Mouse (Mus musculus) hindbrain, embryonic 12.5 days (tissue): ENCODE data around the gene Rpl34. TPM values are rescaled to one million over a fixed set of nuclear protein-coding genes. Genes with fewer than 3 reads are reported as not detected.
A peak's percentile ranks its signal among the peaks of the same experiment; 100 is the strongest.

ENCODE experiments used
- ATAC-seq: fragments of 200-750 bp; cut with Nextera tagmentation; 2 replicates; pipeline ENCODE4 v1.8.0; 2017; ENCODE audit warnings: moderate TSS enrichment; ENCODE audit not compliant: low FRiP score
- H3K27ac ChIP-seq: fragments of 300-500 bp; sonication (generic); 2 replicates; pipeline ENCODE4 v1.5.1; 2016; ENCODE audit warnings: mild to moderate bottlenecking
- H3K27me3 ChIP-seq: fragments of 300-500 bp; sonication (generic); 2 replicates; pipeline ENCODE4 v1.6.1; 2016; ENCODE audit warnings: mild to moderate bottlenecking
- H3K36me3 ChIP-seq: fragments of 300-500 bp; sonication (generic); 2 replicates; pipeline ENCODE4 v1.6.1; 2016; ENCODE audit warnings: mild to moderate bottlenecking
- H3K4me1 ChIP-seq: fragments of 300-500 bp; sonication (generic); 2 replicates; pipeline ENCODE4 v1.6.1; 2016
- H3K4me2 ChIP-seq: fragments of 300-500 bp; sonication (generic); replicated peaks from 2 replicates; pipeline ENCODE4 v1.6.1; 2016; ENCODE audit warnings: mild to moderate bottlenecking
- H3K4me3 ChIP-seq: fragments of 300-500 bp; sonication (generic); 2 replicates; pipeline ENCODE4 v1.5.1; 2016; ENCODE audit warnings: mild to moderate bottlenecking
- H3K9ac ChIP-seq: fragments of 300-500 bp; sonication (generic); 2 replicates; pipeline ENCODE4 v1.6.1; 2016; ENCODE audit warnings: mild to moderate bottlenecking, moderate library complexity
- H3K9me3 ChIP-seq: fragments of 300-500 bp; sonication (generic); replicated peaks from 2 replicates; pipeline ENCODE4 v1.6.1; 2016; ENCODE audit warnings: mild to moderate bottlenecking
- WGBS: fragments of 180-500 bp; shearing (Covaris S2); methylation state at CpG from one replicate; pipeline ENCODE4 v1.1.7; 2016; 5-methylcytosine and 5-hydroxymethylcytosine counted together
- polyA plus RNA-seq: library from polyadenylated mRNA; unstranded; fragments of >200 nt; fragmentation: Nextera tagmentation; extraction: Ambion mirVana; gene quantifications from 2 replicates; pipeline ENCODE4 v1.2.1, GENCODE M21; 2016

The Rpl34 gene
- polyA plus RNA-seq, result 479 and 601 TPM in 2 replicates

GRCm38 (mm10) chr3:130730189-130730653 is at the start of gene Rpl34:
TSS of gene Rpl34 (minus strand) at chr3:130730398.
- H3K27me3 ChIP-seq, result no peaks in the 10 kb centered on the region
- WGBS, result under 1% methylated on average over 45 of the region's 45 CpGs
- peak within 1 kb of the TSS; percentile 97 for H3K4me3 ChIP-seq
- peaks cover 37% of the 10 kb centered on the region for H3K36me3 ChIP-seq
- H3K9ac ChIP-seq, result peak within 1 kb of the TSS; percentile 92
- peak within 1 kb of the TSS; percentile 81 for H3K4me2 ChIP-seq
- ATAC-seq, result peak; percentile 99
- peaks cover 19% of the 10 kb centered on the region for H3K4me1 ChIP-seq
- H3K9me3 ChIP-seq, result no peaks in the 10 kb centered on the region
- H3K27ac ChIP-seq, result peak within 1 kb of the TSS; percentile 93

DNA sequence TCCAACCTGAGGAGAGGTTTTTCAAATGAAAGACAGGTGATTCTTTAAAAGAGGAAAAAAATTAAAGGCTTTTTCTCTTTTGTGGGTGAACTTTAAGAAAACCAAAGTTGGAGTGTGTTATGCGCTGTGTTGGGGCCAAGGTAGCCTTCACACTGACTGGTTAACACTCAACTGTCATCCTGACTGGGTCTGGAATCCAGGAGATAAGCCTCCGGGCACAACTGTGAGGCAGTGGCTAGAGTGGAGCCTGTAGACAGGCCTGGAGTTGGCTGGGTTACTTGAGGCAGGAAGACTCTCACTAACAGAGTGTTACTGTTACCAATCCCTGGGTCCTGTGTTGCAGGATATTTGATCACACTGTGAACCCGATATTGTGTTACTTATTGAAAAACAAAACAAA is 38.0 kb upstream of the Rpl34 start:
- H3K4me3 ChIP-seq, result no peak overlapping the region
- no peak for ATAC-seq
- H3K9me3 ChIP-seq, result no peaks in the 10 kb centered on the region
- H3K27ac ChIP-seq, result no peak overlapping the region
- no peaks in the 10 kb centered on the region for H3K36me3 ChIP-seq
- H3K4me1 ChIP-seq, result no peaks in the 10 kb centered on the region
- H3K4me2 ChIP-seq, result no peak overlapping the region
- no peaks in the 10 kb centered on the region for H3K27me3 ChIP-seq
- no peak overlapping the region for H3K9ac ChIP-seq
- 89% methylated on average over 3 of the region's 3 CpGs for WGBS

DNA sequence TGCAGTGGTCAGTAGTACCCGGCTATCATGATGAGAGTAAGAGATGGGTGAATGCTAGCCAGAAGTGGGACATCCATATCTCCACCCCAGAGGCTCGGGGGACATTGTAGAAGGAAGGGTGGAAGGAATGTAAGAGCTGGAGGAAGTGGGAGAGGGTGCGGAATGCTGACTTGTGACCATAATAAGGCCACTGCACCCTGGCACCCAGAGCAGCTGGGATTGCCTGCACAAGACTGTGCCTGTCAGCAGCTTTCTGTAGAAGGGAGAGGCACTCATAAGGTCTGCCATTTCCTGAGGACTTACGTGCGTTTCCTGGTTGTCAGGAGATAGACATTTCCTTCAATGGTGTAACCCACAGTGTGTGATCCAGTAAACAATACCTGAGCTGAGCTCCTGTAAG is 33.9 kb upstream of the Rpl34 start:
- H3K27ac ChIP-seq, result no peak overlapping the region
- H3K9ac ChIP-seq, result no peak overlapping the region
- ATAC-seq, result no peak
- no peaks in the 10 kb centered on the region for H3K9me3 ChIP-seq
- WGBS, result 86% methylated on average over 5 of the region's 5 CpGs
- H3K4me2 ChIP-seq, result no peak overlapping the region
- no peak overlapping the region for H3K4me3 ChIP-seq
- H3K4me1 ChIP-seq, result no peaks in the 10 kb centered on the region
- no peaks in the 10 kb centered on the region for H3K27me3 ChIP-seq
- H3K36me3 ChIP-seq, result no peaks in the 10 kb centered on the region

DNA sequence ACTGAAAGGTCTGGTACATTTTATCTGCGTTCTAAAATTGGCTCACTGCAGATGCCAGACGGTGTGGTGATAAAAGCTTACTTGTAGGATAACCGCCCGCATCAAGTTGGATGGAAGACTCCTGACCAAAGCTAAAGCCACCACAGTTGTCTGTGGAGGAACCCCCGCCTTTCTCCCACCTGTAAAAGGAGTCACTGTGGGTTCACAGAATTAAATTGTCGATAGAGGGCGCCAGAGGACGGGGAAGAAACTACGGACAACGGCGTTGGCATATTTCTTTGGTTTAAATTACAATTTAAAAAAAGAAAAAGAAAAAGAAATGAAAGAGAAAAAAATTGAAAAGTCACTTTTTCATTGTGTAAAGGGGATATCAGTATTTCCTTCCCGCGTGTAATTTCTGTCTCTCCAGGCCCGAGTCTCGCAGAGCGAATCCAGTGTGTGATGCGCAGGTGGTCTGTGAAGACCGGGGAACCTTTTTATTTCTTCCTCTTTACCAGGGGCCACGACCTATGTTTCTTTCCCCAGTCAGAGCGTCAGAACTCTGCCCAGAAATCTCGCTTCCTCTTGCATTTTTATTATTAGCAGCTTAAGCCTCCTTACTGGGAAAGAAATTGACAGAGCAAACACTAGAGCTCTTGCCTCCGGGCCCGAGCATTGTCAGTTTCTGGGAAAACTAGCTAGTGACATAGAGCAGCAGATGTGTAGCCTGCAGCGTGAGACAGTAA is 30.7 kb upstream of the Rpl34 start:
- Histone ChIP-seq H3K9me3 (no peaks in the 10 kb centered on the region), H3K27ac (no peak overlapping the region), H3K4me2 (no peak overlapping the region), H3K27me3 (no peaks in the 10 kb centered on the region), H3K9ac (no peak overlapping the region), H3K4me1 (peaks cover 18% of the 10 kb centered on the region), H3K4me3 (no peak overlapping the region), H3K36me3 (no peaks in the 10 kb centered on the region)
- no peak for ATAC-seq
- 62% methylated on average over 24 of the region's 24 CpGs for WGBS

GRCm38 (mm10) chr3:130758157-130758841 is 28.1 kb upstream of the Rpl34 start:
- Histone ChIP-seq H3K36me3 (no peaks in the 10 kb centered on the region), H3K9me3 (no peaks in the 10 kb centered on the region), H3K27ac (no peak overlapping the region), H3K4me1 (peaks cover 18% of the 10 kb centered on the region), H3K9ac (no peak overlapping the region), H3K27me3 (no peaks in the 10 kb centered on the region), H3K4me3 (no peak overlapping the region), H3K4me2 (peak overlapping the region; percentile 2; the same call in 1 of the 2 replicates)
- peak; percentile 60 for ATAC-seq
- 57% methylated on average over 15 of the region's 15 CpGs for WGBS

GRCm38 (mm10) chr3:130757117-130757852 is 27.1 kb upstream of the Rpl34 start:
- H3K4me3 ChIP-seq, result no peak overlapping the region
- ATAC-seq, result no peak
- WGBS, result 80% methylated on average over 8 of the region's 8 CpGs
- no peak overlapping the region for H3K9ac ChIP-seq
- no peak overlapping the region for H3K27ac ChIP-seq
- no peaks in the 10 kb centered on the region for H3K27me3 ChIP-seq
- no peaks in the 10 kb centered on the region for H3K36me3 ChIP-seq
- H3K9me3 ChIP-seq, result no peaks in the 10 kb centered on the region
- peaks cover 18% of the 10 kb centered on the region for H3K4me1 ChIP-seq
- H3K4me2 ChIP-seq, result 0 out of 2 replicates have a peak overlapping the region, but pooled peaks have one; percentile 2

DNA sequence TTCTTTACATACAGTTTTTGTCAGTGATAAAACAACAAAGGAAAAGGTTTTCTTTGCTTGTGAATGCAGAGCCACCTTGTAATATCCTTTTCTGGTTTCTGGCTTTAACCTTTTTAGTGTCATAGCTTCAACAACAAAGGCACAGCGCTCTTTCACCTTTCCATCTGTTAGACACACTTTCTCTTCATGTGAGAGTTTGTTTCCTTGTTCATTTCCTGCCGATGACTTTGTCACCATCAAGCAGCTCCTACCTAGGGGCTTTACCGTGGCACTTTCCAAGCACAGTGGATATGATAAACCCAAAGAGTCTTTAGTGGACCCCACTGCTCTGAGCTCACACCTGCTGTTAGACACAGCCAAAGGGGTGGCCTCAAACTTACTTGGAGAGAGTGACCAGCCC is 19.0 kb upstream of the Rpl34 start:
- Histone ChIP-seq H3K4me3 (no peak overlapping the region), H3K27ac (no peak overlapping the region), H3K9ac (no peak overlapping the region), H3K4me2 (no peak overlapping the region), H3K36me3 (no peaks in the 10 kb centered on the region), H3K4me1 (peaks cover 8% of the 10 kb centered on the region; the same call in 1 of the 2 replicates), H3K9me3 (no peaks in the 10 kb centered on the region), H3K27me3 (no peaks in the 10 kb centered on the region)
- WGBS, result 87% methylated on average over 3 of the region's 3 CpGs
- ATAC-seq, result no peak

- H3K4me1 ChIP-seq, result peaks cover 8% of the 10 kb centered on the region; the same call in 1 of the 2 replicates
- no peaks in the 10 kb centered on the region for H3K9me3 ChIP-seq
- H3K9ac ChIP-seq, result no peak overlapping the region
- no peak overlapping the region for H3K27ac ChIP-seq
- no peak overlapping the region for H3K4me2 ChIP-seq
- H3K4me3 ChIP-seq, result no peak overlapping the region
- no peaks in the 10 kb centered on the region for H3K27me3 ChIP-seq
- no peaks in the 10 kb centered on the region for H3K36me3 ChIP-seq
- 40% methylated on average over 10 of the region's 10 CpGs for WGBS
- ATAC-seq, result no peak
Observed at GRCm38 (mm10) chr3:130746673-130747619, 16.7 kb upstream of the Rpl34 start.

- H3K27ac ChIP-seq, result no peak overlapping the region
- H3K27me3 ChIP-seq, result no peaks in the 10 kb centered on the region
- no peaks in the 10 kb centered on the region for H3K9me3 ChIP-seq
- WGBS, result 51% methylated on average over 21 of the region's 21 CpGs
- H3K4me2 ChIP-seq, result no peak overlapping the region
- peak; percentile 50; the same call in 1 of the 2 replicates for ATAC-seq
- no peak overlapping the region for H3K4me3 ChIP-seq
- H3K36me3 ChIP-seq, result no peaks in the 10 kb centered on the region
- no peak overlapping the region for H3K9ac ChIP-seq
- peaks cover 3% of the 10 kb centered on the region; the same call in 1 of the 2 replicates for H3K4me1 ChIP-seq
Observed at GRCm38 (mm10) chr3:130737652-130738361, 7.6 kb upstream of the Rpl34 start.

DNA sequence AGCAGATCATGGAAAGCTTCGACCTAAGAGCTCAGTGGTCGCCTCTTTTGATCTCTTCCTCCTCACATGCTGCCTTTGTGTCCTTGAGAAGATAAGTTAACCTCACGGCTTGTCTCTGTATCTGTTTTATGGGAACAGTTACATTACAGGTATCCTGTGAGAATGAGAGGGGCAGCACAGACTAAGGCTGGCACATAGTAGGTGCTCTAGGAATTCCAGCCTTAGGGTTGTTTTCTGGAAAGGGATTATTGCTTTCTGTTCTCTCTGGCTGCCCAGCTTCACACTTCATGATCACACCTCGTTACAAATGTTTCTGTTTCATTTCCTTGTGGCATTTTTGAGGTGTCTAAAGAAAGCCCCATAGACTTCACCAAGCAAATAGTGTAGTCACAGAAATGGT is 6.6 kb upstream of the Rpl34 start:
- WGBS, result 55% methylated on average over 4 of the region's 4 CpGs
- H3K4me3 ChIP-seq, result no peak overlapping the region
- ATAC-seq, result no peak
- H3K27ac ChIP-seq, result no peak overlapping the region
- no peaks in the 10 kb centered on the region for H3K9me3 ChIP-seq
- peaks cover 3% of the 10 kb centered on the region; the same call in 1 of the 2 replicates for H3K4me1 ChIP-seq
- H3K36me3 ChIP-seq, result no peaks in the 10 kb centered on the region
- H3K4me2 ChIP-seq, result no peak overlapping the region
- no peak overlapping the region for H3K9ac ChIP-seq
- H3K27me3 ChIP-seq, result no peaks in the 10 kb centered on the region
